Mouse (Mus musculus): ENCODE measurements around the gene Trim32.
A peak's percentile ranks its signal among the peaks of the same experiment; 100 is the strongest.

Gene Trim32

GRCm38 (mm10) chr4:65604504-65605150 lies at the start of gene Trim32:
TSS of gene Trim32 (plus strand) at chr4:65604986.
- DNase-seq (ENCODE audit: low spot score): peak; percentile 99

DNA sequence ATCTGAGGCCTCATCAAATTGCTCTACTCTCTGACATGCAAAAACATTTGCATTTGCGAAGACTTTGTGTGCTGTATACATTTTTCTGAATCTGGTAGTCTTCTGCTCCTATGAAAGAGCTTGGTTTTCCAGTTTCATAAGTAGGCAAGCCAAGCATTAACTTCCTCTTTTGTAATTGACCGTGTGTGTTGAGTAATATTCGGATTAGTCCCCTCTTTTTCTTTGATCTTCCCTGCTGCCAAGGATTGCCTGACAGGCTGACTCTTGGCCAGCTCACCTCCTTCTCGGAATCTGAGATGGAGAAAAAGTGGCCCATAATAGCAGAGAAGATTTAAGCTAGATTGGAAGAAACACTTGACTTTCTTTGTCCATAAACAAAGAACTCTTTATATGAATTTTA lies 39.3 kb upstream of the Trim32 start:
- no peak for DNase-seq (ENCODE audit: low spot score)

- DNase-seq (ENCODE audit: low spot score): no peak
Observed at GRCm38 (mm10) chr4:65580254-65580653, 24.5 kb upstream of the Trim32 start.

DNA sequence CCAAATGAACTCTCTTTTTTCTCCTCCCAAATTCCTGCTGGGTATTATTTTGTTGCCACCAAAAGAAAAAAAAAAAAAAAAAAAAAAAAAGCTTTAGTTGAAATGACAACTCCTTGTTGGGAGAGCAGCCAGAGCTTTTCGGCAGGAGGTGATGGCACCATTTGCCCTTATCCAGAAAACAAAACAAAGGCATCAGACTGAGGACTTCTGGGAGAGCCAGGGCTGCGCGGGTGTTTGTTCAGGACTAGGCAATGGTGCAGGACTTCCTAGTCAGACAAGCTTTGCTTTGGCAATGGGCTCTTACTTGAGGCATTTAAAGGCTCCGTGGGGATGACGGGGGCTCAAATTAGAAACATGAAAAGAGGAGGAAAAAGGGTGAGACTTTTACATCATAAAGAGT lies 17.8 kb upstream of the Trim32 start:
- DNase-seq (ENCODE audit: low spot score): no peak

- peak; percentile 30 for DNase-seq (ENCODE audit: low spot score)
Observed at GRCm38 (mm10) chr4:65589780-65590179, 15.0 kb upstream of the Trim32 start.

- DNase-seq (ENCODE audit: low spot score): no peak
Observed at GRCm38 (mm10) chr4:65594601-65595369, 10.0 kb upstream of the Trim32 start.

- DNase-seq (ENCODE audit: low spot score): no peak
Observed at GRCm38 (mm10) chr4:65605151-65605702, 441 bp downstream of the Trim32 start.

GRCm38 (mm10) chr4:65607184-65607631 lies 2.4 kb downstream of the Trim32 start:
- DNase-seq (ENCODE audit: low spot score): no peak

GRCm38 (mm10) chr4:65608112-65608511 lies 3.3 kb downstream of the Trim32 start:
- DNase-seq (ENCODE audit: low spot score): no peak

DNA sequence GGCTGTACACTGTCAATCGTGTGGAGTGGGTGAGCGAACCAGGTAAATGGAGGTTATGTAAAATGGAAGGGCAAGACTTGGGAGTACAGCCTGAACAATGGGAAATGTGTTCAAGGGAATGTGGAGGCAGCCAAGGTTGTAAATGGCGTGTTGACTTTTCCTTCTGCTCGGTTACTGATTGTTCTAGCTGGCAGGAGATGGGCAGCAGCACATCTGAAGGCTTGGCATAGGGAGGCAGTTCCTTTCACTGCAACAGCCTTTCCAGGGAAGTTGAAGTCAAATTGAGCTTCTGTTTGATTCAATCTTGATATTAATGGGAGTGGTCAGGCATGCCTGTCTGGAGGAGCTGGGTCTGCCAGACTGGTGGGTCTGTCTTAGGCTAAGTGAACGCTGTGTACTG lies 5.5 kb downstream of the Trim32 start:
- no peak for DNase-seq (ENCODE audit: low spot score)

DNA sequence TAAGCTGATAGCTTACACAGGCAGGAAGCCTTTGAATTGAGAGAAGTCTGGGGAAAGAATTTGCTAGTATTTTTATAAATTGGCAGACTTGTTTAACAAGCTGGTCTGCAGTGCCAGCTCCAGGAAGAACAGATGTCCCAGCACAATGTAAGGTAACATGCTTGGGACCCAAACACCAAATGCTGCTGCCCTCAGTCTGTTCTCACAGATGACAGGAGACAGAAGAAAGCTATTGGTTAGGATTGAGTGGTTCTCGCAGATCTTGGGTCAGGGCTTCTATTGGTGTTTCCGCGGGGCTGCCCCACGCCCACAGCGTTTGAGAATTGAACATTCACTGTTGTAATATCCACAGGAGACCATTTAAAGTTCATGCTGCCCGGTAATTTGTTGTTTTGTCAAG lies 6.1 kb downstream of the Trim32 start:
- DNase-seq (ENCODE audit: low spot score): no peak

- DNase-seq (ENCODE audit: low spot score): no peak
Observed at GRCm38 (mm10) chr4:65613135-65613534, 8.3 kb downstream of the Trim32 start.

- no peak for DNase-seq (ENCODE audit: low spot score)
Observed at GRCm38 (mm10) chr4:65620125-65620524, 15.3 kb downstream of the Trim32 start.

- DNase-seq (ENCODE audit: low spot score): no peak
Observed at GRCm38 (mm10) chr4:65638231-65638630, 33.4 kb downstream of the Trim32 start.

GRCm38 (mm10) chr4:65642611-65643010 lies 37.8 kb downstream of the Trim32 start:
- DNase-seq (ENCODE audit: low spot score): no peak

- DNase-seq (ENCODE audit: low spot score): peak; percentile 72
Observed at GRCm38 (mm10) chr4:65654723-65655122, 49.9 kb downstream of the Trim32 start.

DNA sequence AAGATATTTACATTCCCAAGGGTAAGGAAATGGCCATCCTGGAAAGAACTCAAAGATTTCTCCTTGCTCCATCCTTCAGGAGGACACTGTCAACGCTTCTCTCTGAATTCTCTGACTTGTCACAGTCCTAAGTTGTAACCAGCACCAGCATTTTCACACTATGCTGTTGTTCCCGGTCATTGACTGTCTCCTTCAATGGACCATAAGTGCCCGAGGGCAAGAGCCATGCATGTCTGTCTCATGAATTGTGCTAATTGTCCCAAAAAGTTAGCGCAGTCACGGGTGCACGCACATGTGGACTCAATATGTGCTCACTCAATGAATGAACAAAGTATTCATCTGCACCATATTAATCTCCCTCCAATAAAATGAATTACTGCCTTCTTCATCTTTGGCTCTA lies 58.4 kb downstream of the Trim32 start:
- no peak for DNase-seq (ENCODE audit: low spot score)

All from ovary, postnatal 14 days (tissue).